Mouse (Mus musculus): Measurements from ENCODE around the gene Mfap4.

Gene Mfap4

DNA sequence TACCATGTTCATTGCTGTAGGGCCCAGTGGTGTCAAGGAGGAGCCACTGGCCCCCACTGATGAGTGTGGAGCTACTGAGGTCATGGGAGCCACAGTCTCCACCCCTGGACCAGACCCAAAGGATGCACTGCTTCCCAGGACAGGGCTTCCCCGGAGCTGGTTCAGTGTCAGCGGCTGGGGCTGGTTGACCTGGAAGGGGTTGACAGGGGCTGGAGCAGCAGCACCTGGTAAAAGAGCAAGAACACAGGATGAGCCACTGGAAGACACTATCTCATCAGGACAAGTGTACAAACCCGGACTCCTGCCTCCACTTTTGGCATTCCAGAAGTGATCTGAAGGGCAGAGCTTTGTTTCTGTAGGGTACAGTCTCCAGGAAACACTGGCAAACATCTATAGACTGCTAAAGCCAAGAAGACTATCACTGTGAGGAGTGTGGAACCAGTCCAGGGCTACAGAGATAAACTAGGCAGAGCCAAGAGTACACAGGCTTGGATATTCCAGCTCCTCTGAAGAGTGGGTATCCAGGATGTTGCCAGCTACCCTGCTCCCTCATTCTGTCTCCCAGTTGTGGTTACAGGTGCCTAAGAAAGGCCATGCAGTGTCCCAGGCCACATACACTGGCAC lies 34.4 kb downstream of the Mfap4 start:
- peak; percentile 94 for DNase-seq

DNA sequence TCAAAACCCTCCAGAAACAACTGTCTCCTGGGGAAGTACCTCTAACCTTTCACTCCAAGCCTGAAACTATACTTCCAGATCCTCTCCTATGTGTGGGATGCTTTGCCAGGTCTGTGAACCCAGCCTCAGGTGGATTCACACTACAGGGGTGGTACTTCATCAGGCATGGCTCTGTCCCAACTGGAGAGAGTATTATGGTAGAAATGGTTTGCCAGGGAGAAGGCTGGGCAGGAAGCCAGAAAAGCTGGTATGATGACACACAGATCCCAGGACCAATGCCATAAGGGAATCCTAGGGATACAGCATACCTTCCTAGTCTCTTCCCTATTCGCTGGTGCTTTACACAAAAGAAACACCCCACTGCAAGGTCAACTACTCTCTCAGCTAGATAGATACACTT lies 41.6 kb downstream of the Mfap4 start:
- DNase-seq = peak; percentile 90

DNA sequence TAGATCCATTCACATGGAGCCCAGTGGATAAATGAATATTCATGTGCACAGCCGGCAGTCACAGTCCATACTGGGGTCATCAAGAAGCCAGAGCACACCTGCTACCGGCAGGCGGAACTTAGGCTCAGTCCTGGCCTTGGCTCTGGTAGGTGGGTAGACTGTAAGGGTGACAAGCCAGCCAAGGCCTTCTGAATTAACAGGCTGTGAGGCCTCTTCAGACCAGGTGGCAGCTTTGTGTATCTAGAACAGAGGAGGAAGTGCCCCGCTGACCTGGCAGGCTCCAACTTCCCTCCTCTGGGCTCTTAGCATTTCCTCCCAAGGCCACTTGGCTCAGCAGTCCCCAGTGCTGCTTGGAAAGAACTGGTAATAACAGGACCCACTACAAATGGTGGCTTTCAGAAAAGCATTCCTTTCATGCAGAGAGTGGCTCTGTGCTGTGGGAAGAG lies 44.1 kb downstream of the Mfap4 start:
- DNase-seq = peak; percentile 96

DNA sequence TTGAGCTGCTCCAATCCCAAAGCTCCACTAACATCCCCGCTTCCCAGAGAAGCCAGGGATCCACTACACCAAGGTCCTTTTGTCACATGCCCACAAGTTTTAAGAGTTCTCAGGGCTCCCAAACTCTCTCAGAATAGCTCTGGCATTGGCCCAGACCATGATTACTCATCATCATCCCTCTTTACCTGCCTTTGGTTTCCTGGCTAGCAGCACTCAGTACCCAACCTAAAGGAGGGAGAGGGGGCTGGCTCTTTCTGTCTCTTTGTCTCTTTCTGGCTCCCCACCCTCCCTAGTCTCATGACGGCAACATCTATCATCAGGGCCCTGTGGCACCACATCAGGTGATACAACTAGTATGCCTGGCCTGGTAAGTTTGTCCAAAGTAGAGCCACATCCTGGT lies 47.6 kb downstream of the Mfap4 start:
- peak; percentile 93 for DNase-seq

DNA sequence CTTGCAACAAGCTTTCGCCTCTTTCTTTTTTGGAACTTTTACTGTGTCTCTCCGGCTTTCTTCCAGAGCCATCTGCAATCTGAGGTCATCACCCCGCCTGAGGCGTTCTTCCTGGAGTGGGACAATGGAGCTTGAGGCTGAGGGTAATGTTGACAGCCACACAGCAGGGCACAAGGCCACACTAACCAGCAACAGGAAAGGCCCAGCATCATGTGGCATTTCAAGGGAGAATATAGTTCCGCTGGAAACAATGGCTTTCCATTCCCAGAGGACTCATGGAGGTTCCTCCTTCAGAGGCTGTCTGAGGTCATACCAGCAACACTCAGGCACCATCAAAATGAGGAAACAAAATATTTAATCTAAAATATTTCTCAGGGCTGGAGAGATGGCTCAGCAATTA lies 48.3 kb downstream of the Mfap4 start:
- peak; percentile 99 for DNase-seq

DNA sequence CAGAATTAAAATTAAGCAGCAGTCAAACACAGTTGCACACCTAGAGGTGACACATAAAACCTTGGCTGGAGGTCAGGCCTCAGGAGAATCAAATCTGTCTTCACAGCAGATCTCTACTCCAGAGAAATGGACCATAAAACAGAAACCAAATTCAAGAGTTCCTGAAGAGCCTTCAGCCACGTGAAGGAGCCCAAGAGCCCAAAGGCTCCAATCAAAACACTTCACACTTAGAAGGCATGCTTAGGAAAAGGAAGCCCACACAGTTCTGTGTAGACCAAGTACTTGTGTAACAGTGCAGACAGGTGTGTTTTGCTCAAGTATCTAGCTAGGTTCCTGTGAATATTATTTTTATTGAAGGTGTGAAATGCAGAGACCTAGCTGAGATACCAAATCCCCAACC lies 50.3 kb downstream of the Mfap4 start:
- DNase-seq = no peak

DNA sequence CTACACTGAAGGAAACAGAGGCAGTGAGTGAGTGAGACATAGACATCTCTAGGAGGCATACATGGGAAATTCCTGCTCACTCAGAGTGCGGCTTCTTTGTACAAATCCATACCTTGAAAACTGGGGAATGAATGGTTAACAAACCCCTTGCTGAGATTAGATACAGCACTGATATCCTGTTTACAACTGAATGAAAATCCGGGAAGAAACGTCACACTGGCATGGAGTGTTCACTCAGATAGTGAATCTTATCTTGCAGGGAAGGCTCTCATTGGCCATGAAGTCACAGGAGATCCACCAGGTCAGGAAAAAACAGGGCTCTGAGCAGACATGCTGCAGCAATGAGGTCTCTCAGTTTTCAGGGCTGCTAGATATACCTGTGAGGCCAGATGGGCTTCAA lies 51.7 kb downstream of the Mfap4 start:
- DNase-seq = no peak

DNA sequence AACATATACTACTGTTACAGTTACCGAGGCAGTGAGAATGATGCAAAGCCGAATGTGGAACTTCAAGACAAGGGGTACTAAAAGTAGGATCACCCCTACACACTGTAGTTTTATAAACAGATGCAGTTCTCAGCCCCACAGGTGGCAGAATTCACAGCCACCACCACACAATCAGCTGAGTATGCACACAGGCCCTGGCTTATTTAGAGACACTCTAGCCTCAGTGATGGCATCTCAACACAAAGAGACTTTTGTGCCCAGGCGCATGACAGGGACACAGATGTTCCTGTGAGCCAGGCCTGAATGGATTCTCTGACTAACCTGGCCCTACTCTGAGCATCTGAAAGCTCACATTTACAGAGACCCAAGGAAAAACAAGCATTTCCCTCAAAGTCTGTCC lies 52.1 kb downstream of the Mfap4 start:
- DNase-seq = no peak
